Mouse (Mus musculus) liver, postnatal 0 days (tissue): ENCODE data around the gene Sppl2a.
A peak's percentile ranks its signal among the peaks of the same experiment; 100 is the strongest.

Experiments used
- CTCF ChIP-seq: sonication (generic); IDR thresholded peaks from 2 replicates; pipeline ENCODE4 v1.5.1; 2016; ENCODE audit warnings: antibody characterized with exemption, low read depth
- EP300 ChIP-seq: IDR thresholded peaks from 2 replicates; pipeline ENCODE4 v1.6.1; 2016; ENCODE audit warnings: antibody characterized with exemption, low read depth, mild to moderate bottlenecking

DNA sequence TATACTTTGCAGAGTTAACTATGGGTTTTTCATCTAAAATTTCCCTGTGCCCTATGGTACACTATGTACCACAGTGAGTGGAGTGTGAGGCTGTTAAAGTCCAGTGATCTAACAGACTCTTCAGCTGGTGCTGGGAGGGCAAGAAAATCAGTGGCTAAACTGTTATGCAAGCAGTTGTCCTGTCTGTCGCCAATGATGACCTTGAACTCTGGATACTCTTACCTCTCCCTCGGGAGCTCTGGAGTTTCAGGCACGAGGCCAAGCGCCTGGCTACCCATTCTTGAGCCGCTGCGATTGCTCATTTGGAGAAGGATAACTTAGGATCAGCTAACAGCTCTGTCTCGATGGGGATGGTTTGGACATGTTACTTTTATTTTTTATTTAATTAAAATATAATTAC is 18.1 kb upstream of the Sppl2a start:
- TF ChIP-seq CTCF (no peak), EP300 (peak; percentile 39; the same call in 1 of the 2 replicates)
